Mouse (Mus musculus) CH12.LX (cell line): ENCODE results near the gene Slc29a3. TPM values are rescaled to one million over a fixed set of nuclear protein-coding genes. Genes with fewer than 3 reads are reported as not detected.
"Not testable (repeated sequence)": the region's sequence is repeated elsewhere in the genome, so short reads cannot be mapped to it uniquely, and the experiment has no call there.

ENCODE experiments used
- DNase-seq: peaks from one replicate; pipeline ENCODE4 v3.0.0-alpha.2; 2013; ENCODE audit errors: extremely low read depth
- H3K27ac ChIP-seq: 2 replicates; pipeline ENCODE4 v1.5.1; 2012; ENCODE audit warnings: low read depth, mild to moderate bottlenecking, control low read depth, moderate library complexity; ENCODE audit not compliant: insufficient read depth
- H3K27me3 ChIP-seq: replicated peaks from 2 replicates; pipeline ENCODE3; 2012; ENCODE audit warnings: inconsistent platforms
- H3K36me3 ChIP-seq, 2 experiments: replicated peaks in 1 of 2; 2 replicates each; pipeline versions ENCODE3 to v1.6.1; 2012; ENCODE audit warnings: inconsistent platforms in 1 of 2, low read length in 1 of 2, mild to moderate bottlenecking in 1 of 2, mixed read lengths in 1 of 2, moderate library complexity in 1 of 2; ENCODE audit not compliant: control insufficient read depth in 1 of 2, insufficient read depth in 1 of 2
- H3K4me1 ChIP-seq, 2 experiments: 2 replicates each; pipeline ENCODE4 v1.6.1; 2012; ENCODE audit warnings: inconsistent platforms in 1 of 2, moderate library complexity in 1 of 2; ENCODE audit not compliant: insufficient read depth in 2 of 2, control insufficient read depth in 1 of 2
- H3K4me2 ChIP-seq: 2 replicates; pipeline ENCODE4 v1.6.1; 2012; ENCODE audit warnings: low read depth, mild to moderate bottlenecking, control low read depth; ENCODE audit not compliant: poor library complexity, insufficient read depth, severe bottlenecking
- H3K4me3 ChIP-seq, 3 experiments: fragments of 150-350 bp in 1 of 3; sonication (generic) in 1 of 3; replicated peaks in 1 of 3; 2 replicates each; pipeline versions ENCODE3 to v1.5.1; 2011 to 2012; ENCODE audit warnings: low read depth in 2 of 3, low read length in 2 of 3, mild to moderate bottlenecking in 2 of 3, moderate library complexity in 2 of 3, control low read depth in 1 of 3, improper control_type of control experiment in 1 of 3, inconsistent platforms in 1 of 3, mixed read lengths in 1 of 3; ENCODE audit not compliant: poor library complexity in 1 of 3
- H3K79me2 ChIP-seq: replicated peaks from 2 replicates; pipeline ENCODE4 v1.6.1; 2012; ENCODE audit warnings: mild to moderate bottlenecking, moderate library complexity; ENCODE audit not compliant: control insufficient read depth, poor library complexity, insufficient read depth, severe bottlenecking; ENCODE audit errors: extremely low read depth
- H3K9ac ChIP-seq: 2 replicates; pipeline ENCODE4 v1.6.1; 2012; ENCODE audit warnings: low read depth, mild to moderate bottlenecking, control low read depth, moderate library complexity; ENCODE audit not compliant: insufficient read depth
- H3K9me3 ChIP-seq: replicated peaks from 2 replicates; pipeline ENCODE3; 2012; ENCODE audit warnings: low read length, inconsistent platforms, mixed read lengths
- BHLHE40 ChIP-seq: IDR thresholded peaks from 2 replicates; pipeline ENCODE4 v1.6.1; 2011; ENCODE audit warnings: mild to moderate bottlenecking, low read depth, low read length, improper control_type of control experiment
- CHD1 ChIP-seq: IDR thresholded peaks from 2 replicates; pipeline ENCODE4 v1.6.1; 2012; ENCODE audit warnings: low read depth, low read length, improper control_type of control experiment, inconsistent platforms
- CHD2 ChIP-seq: IDR thresholded peaks from 2 replicates; pipeline ENCODE4 v1.6.1; 2011; ENCODE audit warnings: low read length, improper control_type of control experiment
- CTCF ChIP-seq, 2 experiments: IDR thresholded peaks in 1 of 2; conservative IDR thresholded peaks in 1 of 2; 2 replicates each; pipeline ENCODE4 v1.5.1; 2011 to 2012; ENCODE audit warnings: low read depth in 2 of 2, low read length in 2 of 2, improper control_type of control experiment in 1 of 2, inconsistent platforms in 1 of 2, mild to moderate bottlenecking in 1 of 2, moderate library complexity in 1 of 2
- E2F4 ChIP-seq: IDR thresholded peaks from 2 replicates; pipeline ENCODE4 v1.6.1; 2011; ENCODE audit warnings: low read depth, low read length, improper control_type of control experiment; ENCODE audit not compliant: insufficient replicate concordance
- ELF1 ChIP-seq: IDR thresholded peaks from 2 replicates; pipeline ENCODE4 v1.6.1; 2014; ENCODE audit warnings: low read depth, mild to moderate bottlenecking, inconsistent platforms, low read length, improper control_type of control experiment
- EP300 ChIP-seq: IDR thresholded peaks from 2 replicates; pipeline ENCODE4 v1.6.1; 2011; ENCODE audit warnings: low read length, improper control_type of control experiment
- ETS1 ChIP-seq: conservative IDR thresholded peaks from 2 replicates; pipeline ENCODE4 v1.6.1; 2012; ENCODE audit warnings: low read depth, mild to moderate bottlenecking, inconsistent platforms, low read length, improper control_type of control experiment, moderate library complexity
- GABPA ChIP-seq: IDR thresholded peaks from 2 replicates; pipeline ENCODE4 v1.6.1; 2012; ENCODE audit warnings: low read depth, low read length, improper control_type of control experiment, inconsistent platforms; ENCODE audit not compliant: insufficient replicate concordance
- HCFC1 ChIP-seq: IDR thresholded peaks from 2 replicates; pipeline ENCODE4 v1.6.1; 2012; ENCODE audit warnings: low read depth, mild to moderate bottlenecking, inconsistent platforms, low read length, improper control_type of control experiment
- IRF4 ChIP-seq: IDR thresholded peaks from 2 replicates; pipeline ENCODE4 v1.6.1; 2014; ENCODE audit warnings: low read depth, mild to moderate bottlenecking, inconsistent platforms, low read length, improper control_type of control experiment
- MAX ChIP-seq: IDR thresholded peaks from 2 replicates; pipeline ENCODE4 v1.6.1; 2011; ENCODE audit warnings: low read length, improper control_type of control experiment
- MXI1 ChIP-seq: IDR thresholded peaks from 2 replicates; pipeline ENCODE4 v1.6.1; 2011; ENCODE audit warnings: mild to moderate bottlenecking, low read depth, low read length, improper control_type of control experiment
- MYC ChIP-seq: IDR thresholded peaks from 2 replicates; pipeline ENCODE4 v1.6.1; 2011; ENCODE audit warnings: low read depth, mild to moderate bottlenecking, improper control_type of control experiment, low read length
- NELFE ChIP-seq: IDR thresholded peaks from 2 replicates; pipeline ENCODE4 v1.6.1; 2011; ENCODE audit warnings: low read depth, low read length, improper control_type of control experiment
- NRF1 ChIP-seq: IDR thresholded peaks from 2 replicates; pipeline ENCODE4 v1.6.1; 2014; ENCODE audit warnings: low read depth, mild to moderate bottlenecking, inconsistent platforms, low read length, improper control_type of control experiment, moderate library complexity
- PAX5 ChIP-seq: IDR thresholded peaks from 2 replicates; pipeline ENCODE4 v1.6.1; 2012; ENCODE audit warnings: low read length, inconsistent platforms, mixed read lengths
- POLR2A ChIP-seq: IDR thresholded peaks from 2 replicates; pipeline ENCODE4 v1.6.1; 2011; ENCODE audit warnings: low read depth, mild to moderate bottlenecking, improper control_type of control experiment, low read length
- SIN3A ChIP-seq: IDR thresholded peaks from 2 replicates; pipeline ENCODE4 v1.6.1; 2012; ENCODE audit warnings: low read length, improper control_type of control experiment, inconsistent platforms
- TCF12 ChIP-seq: IDR thresholded peaks from 2 replicates; pipeline ENCODE4 v1.6.1; 2014; ENCODE audit warnings: low read depth, mild to moderate bottlenecking, inconsistent platforms, low read length, improper control_type of control experiment
- USF1 ChIP-seq: IDR thresholded peaks from 2 replicates; pipeline ENCODE4 v1.6.1; 2014; ENCODE audit warnings: low read depth, mild to moderate bottlenecking, inconsistent platforms, low read length, improper control_type of control experiment
- USF2 ChIP-seq: conservative IDR thresholded peaks from 2 replicates; pipeline ENCODE4 v1.6.1; 2011; ENCODE audit warnings: low read depth, low read length, improper control_type of control experiment
- ZKSCAN1 ChIP-seq: IDR thresholded peaks from 2 replicates; pipeline ENCODE4 v1.6.1; 2012; ENCODE audit warnings: low read depth, inconsistent platforms, low read length, improper control_type of control experiment, borderline replicate concordance
- ZMIZ1 ChIP-seq: IDR thresholded peaks from 2 replicates; pipeline ENCODE4 v1.6.1; 2012; ENCODE audit warnings: low read depth, mild to moderate bottlenecking, inconsistent platforms, low read length, improper control_type of control experiment
- dilution Hi-C: fragments of 300-500 bp; cut with MboI; formaldehyde crosslinking; loops from 2 replicates; pipeline ENCODE4 v1.14.3; 2020; ENCODE audit warnings: low sequenced_read_pairs; ENCODE audit not compliant: extremely low pct_unique_long_range_greater_than_20kb, extremely low pct_ligation_motif_present
- in situ Hi-C: fragments of 300-500 bp; cut with MboI; formaldehyde crosslinking; loops from 3 replicates; pipeline ENCODE4 v1.14.3; 2019; ENCODE audit warnings: low sequenced_read_pairs, low pct_ligation_motif_present, low pct_unique_long_range_greater_than_20kb, mixed read lengths
- polyA plus RNA-seq: library from polyadenylated mRNA; unstranded; fragments of >175 nt; gene quantifications from 2 replicates; pipeline ENCODE4 v1.2.1, GENCODE M21; 2012; ENCODE audit warnings: low read depth; ENCODE audit not compliant: insufficient read length
- total RNA-seq, 2 experiments: library from RNA; depleted of rRNA; stranded (reverse); fragments of 300-350 nt in 1 of 2; fragments of >200 nt in 1 of 2; gene quantifications; 2 replicates each; pipeline ENCODE4 v1.2.3; 2012 to 2014

Gene Slc29a3
- total and polyA plus RNA-seq, 3 experiments = 4.1 to 19.1 (median 5.9) TPM

GRCm38 (mm10) chr10:60743681-60744080 lies 8.9 kb downstream of the Slc29a3 start:
- no peak for DNase-seq
- Histone ChIP-seq H3K9ac (peak overlapping the region; percentile 14; the same call in 1 of the 2 replicates), H3K4me2 (no peak overlapping the region), H3K4me3 (no peak overlapping the region), H3K27ac (peak overlapping the region; percentile 62), H3K79me2 (no peaks in the 10 kb centered on the region; the same call in 1 of the 2 replicates), H3K4me1 (peaks cover 76 to 98% of the 10 kb centered on the region in 2 experiments), H3K27me3 (no peaks in the 10 kb centered on the region), H3K36me3 (peaks cover 13 to 44% of the 10 kb centered on the region in 2 experiments), H3K9me3 (peaks cover 4% of the 10 kb centered on the region)
- dilution Hi-C loops (no loop called here), in situ Hi-C loops (no loop called here)
- TF ChIP-seq MAX = peak; percentile 84
- no peak for TF ChIP-seq EP300
- no peak for TF ChIP-seq ZMIZ1
- TF ChIP-seq USF2 = no peak
- peak; percentile 71; the same call in 1 of the 2 replicates for TF ChIP-seq MYC
- TF ChIP-seq GABPA = no peak
- TF ChIP-seq HCFC1 = no peak
- TF ChIP-seq PAX5 = no peak
- TF ChIP-seq BHLHE40 = 0 out of 2 replicates have a peak, but pooled peaks have one; percentile 37
- no peak for TF ChIP-seq TCF12
- TF ChIP-seq MXI1 = 0 out of 2 replicates have a peak, but pooled peaks have one; percentile 26

- TF ChIP-seq POLR2A = no peak
- no peak for TF ChIP-seq SIN3A
- no peak for TF ChIP-seq MAX
- TF ChIP-seq NELFE = no peak
- no peak for TF ChIP-seq IRF4
- no peak for TF ChIP-seq HCFC1
- no peak for TF ChIP-seq ETS1
- no peak for TF ChIP-seq ELF1
- no peak for TF ChIP-seq CTCF (conservative IDR thresholded peaks at IDR 0.05 in 1 of 2, IDR thresholded peaks at IDR 0.05 in 1 of 2; ENCODE audit: low read depth in 2 of 2, low read length in 2 of 2)
- no peak for TF ChIP-seq CHD2
- TF ChIP-seq EP300 = no peak
- no peak for TF ChIP-seq PAX5
- TF ChIP-seq NRF1 = no peak
- TF ChIP-seq ZKSCAN1 = no peak
- no peak for TF ChIP-seq BHLHE40
- no peak for TF ChIP-seq CHD1
- TF ChIP-seq E2F4 = no peak
- TF ChIP-seq GABPA = no peak
- no peak for TF ChIP-seq USF1
- Histone ChIP-seq H3K27ac (peak overlapping the region; percentile 38), H3K4me3 (no peak overlapping the region), H3K9me3 (peaks cover 4% of the 10 kb centered on the region), H3K4me2 (no peak overlapping the region), H3K36me3 (peaks cover 7 to 37% of the 10 kb centered on the region in 2 experiments), H3K9ac (no peak overlapping the region), H3K79me2 (no peaks in the 10 kb centered on the region; the same call in none of the 2 replicates), H3K4me1 (peaks cover 76 to 95% of the 10 kb centered on the region in 2 experiments), H3K27me3 (no peaks in the 10 kb centered on the region)
- DNase-seq = no peak
- in situ Hi-C loops = no loop called here
- dilution Hi-C loops = no loop called here
These were observed 9.7 kb downstream of the Slc29a3 start for GRCm38 (mm10) chr10:60742942-60743341.

- Histone ChIP-seq H3K36me3 (peaks cover 3 to 35% of the 10 kb centered on the region in 2 experiments), H3K4me1 (peaks cover 81 to 95% of the 10 kb centered on the region in 2 experiments), H3K27ac (peak overlapping the region; percentile 82)
- H3K9me3 ChIP-seq, H3K27me3 ChIP-seq, H3K79me2 ChIP-seq, H3K9ac ChIP-seq, dilution Hi-C loops, H3K4me2 ChIP-seq, DNase-seq, in situ Hi-C loops, H3K4me3 ChIP-seq: not testable (repeated sequence)
These were observed 10.3 kb downstream of the Slc29a3 start for GRCm38 (mm10) chr10:60742296-60742695.
